Mouse (Mus musculus) lung, postnatal 0 days (tissue): Measurements from ENCODE around the gene Mustn1.

Experiments used
- CTCF ChIP-seq: IDR thresholded peaks from 2 replicates; pipeline ENCODE4 v1.5.1; 2016; ENCODE audit warnings: antibody characterized with exemption, mild to moderate bottlenecking
- EP300 ChIP-seq: IDR thresholded peaks from 2 replicates; pipeline ENCODE4 v1.6.1; 2016; ENCODE audit warnings: antibody characterized with exemption, mild to moderate bottlenecking, control low read depth

DNA sequence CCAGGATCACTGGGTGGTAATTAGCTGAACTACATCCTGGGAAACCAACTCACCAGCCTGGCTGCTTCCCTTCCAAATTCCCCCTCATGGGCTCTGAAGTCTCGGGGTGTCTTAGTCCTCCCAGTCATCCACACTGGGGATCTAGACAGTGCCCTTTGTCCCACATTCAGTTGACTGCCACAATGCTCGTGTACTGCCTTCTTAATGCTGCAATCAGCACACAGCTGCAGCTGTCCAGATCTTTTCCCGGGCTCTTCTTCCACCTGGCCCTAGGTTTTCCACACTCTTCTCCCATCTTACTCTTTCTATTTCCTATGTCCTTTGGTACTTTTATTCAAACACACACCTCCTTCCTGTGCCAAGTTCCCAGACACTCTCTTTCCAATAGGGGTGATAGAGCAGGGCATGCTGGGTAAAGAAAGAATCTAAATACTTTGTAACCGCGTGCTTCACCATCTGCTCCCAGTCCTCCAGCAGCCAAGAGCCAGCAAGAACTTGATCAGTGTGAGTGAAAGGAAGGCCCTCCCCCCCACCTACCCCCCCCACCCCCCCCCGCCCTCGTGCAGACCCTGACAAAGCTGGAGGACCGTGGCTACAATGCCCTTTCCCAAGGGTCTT is 43.2 kb downstream of the Mustn1 start:
- TF ChIP-seq EP300 (no peak), CTCF (no peak)
